Mouse (Mus musculus) midbrain, embryonic 12.5 days (tissue): ENCODE measurements around the gene Hes7. TPM values are rescaled to one million over a fixed set of nuclear protein-coding genes. Genes with fewer than 3 reads are reported as not detected.
A peak's percentile ranks its signal among the peaks of the same experiment; 100 is the strongest.

Experiments used
- ATAC-seq: fragments of 200-750 bp; cut with Nextera tagmentation; 2 replicates; pipeline ENCODE4 v1.8.0; 2017; ENCODE audit warnings: low read depth, moderate TSS enrichment, moderate library complexity; ENCODE audit not compliant: low FRiP score
- H3K27ac ChIP-seq: fragments of 300-500 bp; sonication (generic); replicated peaks from 2 replicates; pipeline ENCODE4 v1.5.1; 2016; ENCODE audit warnings: mild to moderate bottlenecking
- H3K27me3 ChIP-seq: fragments of 300-500 bp; sonication (generic); 2 replicates; pipeline ENCODE4 v1.6.1; 2016; ENCODE audit warnings: mild to moderate bottlenecking
- H3K36me3 ChIP-seq: fragments of 300-500 bp; sonication (generic); 2 replicates; pipeline ENCODE4 v1.6.1; 2016
- H3K4me1 ChIP-seq: fragments of 300-500 bp; sonication (generic); 2 replicates; pipeline ENCODE4 v1.6.1; 2016
- H3K4me2 ChIP-seq: fragments of 300-500 bp; sonication (generic); replicated peaks from 2 replicates; pipeline ENCODE4 v1.6.1; 2016; ENCODE audit warnings: mild to moderate bottlenecking, moderate library complexity
- H3K4me3 ChIP-seq: fragments of 300-500 bp; sonication (generic); 2 replicates; pipeline ENCODE4 v1.5.1; 2016; ENCODE audit warnings: mild to moderate bottlenecking
- H3K9ac ChIP-seq: fragments of 300-500 bp; sonication (generic); replicated peaks from 2 replicates; pipeline ENCODE4 v1.6.1; 2016; ENCODE audit warnings: mild to moderate bottlenecking, moderate library complexity
- H3K9me3 ChIP-seq: fragments of 300-500 bp; sonication (generic); 2 replicates; pipeline ENCODE4 v1.6.1; 2016; ENCODE audit warnings: mild to moderate bottlenecking
- WGBS: fragments of 180-500 bp; shearing (Covaris S2); methylation state at CpG from one replicate; pipeline ENCODE4 v1.1.7; 2016; 5-methylcytosine and 5-hydroxymethylcytosine counted together
- polyA plus RNA-seq: library from polyadenylated mRNA; unstranded; fragments of >200 nt; fragmentation: Nextera tagmentation; extraction: Ambion mirVana; gene quantifications from 2 replicates; pipeline ENCODE4 v1.2.1, GENCODE M21; 2016

Gene Hes7
- polyA plus RNA-seq: 0.21 and 0.38 TPM in 2 replicates

GRCm38 (mm10) chr11:69120221-69121000 lies at the start of gene Hes7:
TSS of gene Hes7 (plus strand) at chr11:69120404.
- Histone ChIP-seq H3K9me3 (no peaks in the 10 kb centered on the region), H3K4me3 (peak within 1 kb of the TSS; percentile 77), H3K4me1 (peaks cover 46% of the 10 kb centered on the region), H3K9ac (peak within 1 kb of the TSS; percentile 72), H3K4me2 (peak within 1 kb of the TSS; percentile 92), H3K36me3 (no peaks in the 10 kb centered on the region), H3K27ac (no peak within 1 kb of the TSS), H3K27me3 (peaks cover 47% of the 10 kb centered on the region)
- ATAC-seq: no peak
- WGBS: 2% methylated on average over 27 of the region's 27 CpGs

GRCm38 (mm10) chr11:69070590-69071222 lies 49.5 kb upstream of the Hes7 start, which contains the start of gene Tmem107:
TSS of gene Tmem107 (plus strand) at chr11:69070806.
- ATAC-seq: peak; percentile 87
- Histone ChIP-seq H3K27me3 (peaks cover 6% of the 10 kb centered on the region), H3K4me1 (peaks cover 45% of the 10 kb centered on the region), H3K4me2 (peak within 1 kb of the TSS; percentile 86), H3K9me3 (no peaks in the 10 kb centered on the region), H3K27ac (peak within 1 kb of the TSS; percentile 88), H3K9ac (peak within 1 kb of the TSS; percentile 79), H3K36me3 (no peaks in the 10 kb centered on the region), H3K4me3 (peak within 1 kb of the TSS; percentile 65)
- WGBS: under 1% methylated on average over 47 of the region's 47 CpGs

- Histone ChIP-seq H3K4me1 (peaks cover 39% of the 10 kb centered on the region), H3K4me3 (peak overlapping the region; percentile 65), H3K9ac (peak overlapping the region; percentile 79), H3K9me3 (no peaks in the 10 kb centered on the region), H3K27ac (peak overlapping the region; percentile 88), H3K4me2 (peak overlapping the region; percentile 86), H3K27me3 (peaks cover 2% of the 10 kb centered on the region; the same call in 1 of the 2 replicates), H3K36me3 (no peaks in the 10 kb centered on the region)
- WGBS: 25% methylated on average over 9 of the region's 9 CpGs
- ATAC-seq: no peak
These were observed 48.9 kb upstream of the Hes7 start for GRCm38 (mm10) chr11:69071262-69071661.

- Histone ChIP-seq H3K4me3 (peak overlapping the region; percentile 34), H3K4me1 (peaks cover 34% of the 10 kb centered on the region), H3K27ac (peak overlapping the region; percentile 90), H3K4me2 (peak overlapping the region; percentile 56), H3K27me3 (no peaks in the 10 kb centered on the region), H3K9me3 (no peaks in the 10 kb centered on the region), H3K36me3 (no peaks in the 10 kb centered on the region), H3K9ac (peak overlapping the region; percentile 68)
- 88% methylated on average over 11 of the region's 11 CpGs for WGBS
- ATAC-seq: no peak
These were observed 48.0 kb upstream of the Hes7 start for GRCm38 (mm10) chr11:69072234-69072633.

- 9% methylated on average over 9 of the region's 9 CpGs for WGBS
- peaks cover 34% of the 10 kb centered on the region for H3K4me1 ChIP-seq
- no peaks in the 10 kb centered on the region for H3K36me3 ChIP-seq
- ATAC-seq: no peak
- peak overlapping the region; percentile 90 for H3K27ac ChIP-seq
- peak overlapping the region; percentile 68 for H3K9ac ChIP-seq
- no peaks in the 10 kb centered on the region for H3K9me3 ChIP-seq
- peak overlapping the region; percentile 56 for H3K4me2 ChIP-seq
- H3K4me3 ChIP-seq: peak overlapping the region; percentile 34
- H3K27me3 ChIP-seq: no peaks in the 10 kb centered on the region
These were observed 47.5 kb upstream of the Hes7 start for GRCm38 (mm10) chr11:69072666-69073064.

- ATAC-seq: peak; percentile 61
- Histone ChIP-seq H3K4me3 (peak overlapping the region; percentile 34), H3K27ac (peak overlapping the region; percentile 90), H3K4me2 (peak overlapping the region; percentile 56), H3K9me3 (no peaks in the 10 kb centered on the region), H3K9ac (peak overlapping the region; percentile 68), H3K27me3 (no peaks in the 10 kb centered on the region), H3K4me1 (peaks cover 34% of the 10 kb centered on the region), H3K36me3 (no peaks in the 10 kb centered on the region)
- WGBS: under 1% methylated on average over 14 of the region's 14 CpGs
These were observed 46.9 kb upstream of the Hes7 start for GRCm38 (mm10) chr11:69073065-69073888.

GRCm38 (mm10) chr11:69073951-69074775 lies 46.0 kb upstream of the Hes7 start:
- H3K4me1 ChIP-seq: peaks cover 34% of the 10 kb centered on the region
- H3K27me3 ChIP-seq: no peaks in the 10 kb centered on the region
- peak overlapping the region; percentile 90 for H3K27ac ChIP-seq
- H3K9me3 ChIP-seq: no peaks in the 10 kb centered on the region
- no peak overlapping the region for H3K4me3 ChIP-seq
- WGBS: 35% methylated on average over 6 of the region's 6 CpGs
- ATAC-seq: no peak
- H3K4me2 ChIP-seq: 0 out of 2 replicates have a peak overlapping the region, but pooled peaks have one; percentile 2
- H3K36me3 ChIP-seq: no peaks in the 10 kb centered on the region
- H3K9ac ChIP-seq: no peak overlapping the region

GRCm38 (mm10) chr11:69074776-69075069 lies 45.5 kb upstream of the Hes7 start:
- H3K4me2 ChIP-seq: no peak overlapping the region
- H3K27me3 ChIP-seq: no peaks in the 10 kb centered on the region
- whole genome bisulfite sequencing: 46% methylated on average over 2 of the region's 2 CpGs
- H3K9me3 ChIP-seq: no peaks in the 10 kb centered on the region
- H3K36me3 ChIP-seq: no peaks in the 10 kb centered on the region
- no peak overlapping the region for H3K4me3 ChIP-seq
- H3K9ac ChIP-seq: no peak overlapping the region
- no peak for ATAC-seq
- peak overlapping the region; percentile 36 for H3K27ac ChIP-seq
- H3K4me1 ChIP-seq: peaks cover 33% of the 10 kb centered on the region

- WGBS: 48% methylated on average over 9 of the region's 9 CpGs
- ATAC-seq: no peak
These were observed 44.3 kb upstream of the Hes7 start for GRCm38 (mm10) chr11:69075764-69076479.

GRCm38 (mm10) chr11:69076572-69076971 lies 43.6 kb upstream of the Hes7 start:
- no peaks in the 10 kb centered on the region for H3K36me3 ChIP-seq
- 73% methylated on average over 5 of the region's 5 CpGs for WGBS
- no peaks in the 10 kb centered on the region for H3K27me3 ChIP-seq
- no peak overlapping the region for H3K4me2 ChIP-seq
- H3K9me3 ChIP-seq: no peaks in the 10 kb centered on the region
- H3K9ac ChIP-seq: no peak overlapping the region
- no peak for ATAC-seq
- peaks cover 23% of the 10 kb centered on the region for H3K4me1 ChIP-seq
- H3K27ac ChIP-seq: no peak overlapping the region
- H3K4me3 ChIP-seq: no peak overlapping the region

More at GRCm38 (mm10) chr11:69075764-69076479, 44.3 kb upstream of the Hes7 start:
- no peak overlapping the region for H3K27ac ChIP-seq
- no peak overlapping the region for H3K4me3 ChIP-seq
- no peaks in the 10 kb centered on the region for H3K9me3 ChIP-seq
- no peaks in the 10 kb centered on the region for H3K36me3 ChIP-seq
- no peak overlapping the region for H3K4me2 ChIP-seq
- H3K4me1 ChIP-seq: peaks cover 29% of the 10 kb centered on the region
- no peak overlapping the region for H3K9ac ChIP-seq
- H3K27me3 ChIP-seq: no peaks in the 10 kb centered on the region

GRCm38 (mm10) chr11:69077316-69077715 lies 42.9 kb upstream of the Hes7 start:
- ATAC-seq: no peak
- no peak overlapping the region for H3K4me2 ChIP-seq
- WGBS: 88% methylated on average over 9 of the region's 9 CpGs
- no peak overlapping the region for H3K9ac ChIP-seq
- peaks cover 15% of the 10 kb centered on the region for H3K4me1 ChIP-seq
- H3K27me3 ChIP-seq: no peaks in the 10 kb centered on the region
- H3K4me3 ChIP-seq: no peak overlapping the region
- H3K36me3 ChIP-seq: no peaks in the 10 kb centered on the region
- H3K9me3 ChIP-seq: no peaks in the 10 kb centered on the region
- no peak overlapping the region for H3K27ac ChIP-seq
